Mouse (Mus musculus): ENCODE measurements around the gene Trp53i11.

GRCm38 (mm10) chr2:93175721-93176120, 11.6 kb upstream of the Trp53i11 start:
- no peak for TF ChIP-seq TCF12 (IDR thresholded peaks at IDR 0.05; ENCODE audit: insufficient read depth, poor library complexity, severe bottlenecking)
- no peak for TF ChIP-seq USF1 (IDR thresholded peaks at IDR 0.05; ENCODE audit: low read depth)
- TF ChIP-seq POLR2A (IDR thresholded peaks at IDR 0.05; ENCODE audit: insufficient read length, low read depth): no peak
- no peak for TF ChIP-seq MYOD1 (IDR thresholded peaks at IDR 0.05; ENCODE audit: control insufficient read depth in 1 of 3, insufficient read length in 2 of 3, low read depth in 2 of 3)
- TF ChIP-seq MAX (IDR thresholded peaks at IDR 0.05; ENCODE audit: low read depth): no peak
- no peak for TF ChIP-seq MYOG (IDR thresholded peaks at IDR 0.05; ENCODE audit: control insufficient read depth in 1 of 3, insufficient read depth in 1 of 3, insufficient read length in 2 of 3, low read depth in 2 of 3)
- no peak for TF ChIP-seq CEBPB (IDR thresholded peaks at IDR 0.05; ENCODE audit: insufficient read depth, poor library complexity, severe bottlenecking)
- no peak for TF ChIP-seq POLR2AphosphoS2 (IDR thresholded peaks at IDR 0.05; ENCODE audit: insufficient read length, low read depth)

All from myocyte (in vitro differentiated cells).